Mouse (Mus musculus): ENCODE measurements around the gene Gm11564. TPM values are rescaled to one million over a fixed set of nuclear protein-coding genes. Genes with fewer than 3 reads are reported as not detected.
"Not testable (repeated sequence)": the region's sequence is repeated elsewhere in the genome, so short reads cannot be mapped to it uniquely, and the experiment has no call there.

Gm11564 gene
- polyA plus RNA-seq (2016; fragmentation: Nextera tagmentation; extraction: Ambion mirVana): not detected in 2 replicates

DNA sequence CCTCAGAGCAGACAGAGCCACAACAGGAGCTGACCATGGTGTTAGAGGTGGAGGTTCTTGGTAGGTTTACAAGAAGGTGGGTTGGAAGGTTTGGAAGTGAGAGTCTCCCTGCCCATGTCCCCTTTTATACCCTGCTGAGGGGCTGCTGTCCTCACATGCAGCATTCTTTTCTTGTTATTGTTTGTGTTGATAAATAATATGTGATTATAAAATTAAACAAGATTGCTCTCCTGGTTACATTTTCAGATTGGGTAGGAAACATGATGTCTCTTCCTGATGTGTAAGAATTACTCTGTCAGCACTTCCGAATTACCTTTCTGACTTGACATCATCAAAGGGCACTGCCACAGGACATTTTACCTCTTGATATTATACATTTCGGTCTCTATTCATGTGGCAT, at the start of gene Gm11564:
Gm11564 (minus strand) TSS at position 101 of the 400 bp plus-strand sequence.
- not testable (repeated sequence) for ATAC-seq (ENCODE audit: insufficient number of reproducible peaks, insufficient read depth, low FRiP score, low TSS enrichment); H3K9me3 ChIP-seq; H3K4me3 ChIP-seq; H3K9ac ChIP-seq; H3K36me3 ChIP-seq; H3K4me2 ChIP-seq (replicated peaks); H3K27me3 ChIP-seq; H3K27ac ChIP-seq; H3K4me1 ChIP-seq
- WGBS: 84% methylated on average over 2 of the region's 2 CpGs

DNA sequence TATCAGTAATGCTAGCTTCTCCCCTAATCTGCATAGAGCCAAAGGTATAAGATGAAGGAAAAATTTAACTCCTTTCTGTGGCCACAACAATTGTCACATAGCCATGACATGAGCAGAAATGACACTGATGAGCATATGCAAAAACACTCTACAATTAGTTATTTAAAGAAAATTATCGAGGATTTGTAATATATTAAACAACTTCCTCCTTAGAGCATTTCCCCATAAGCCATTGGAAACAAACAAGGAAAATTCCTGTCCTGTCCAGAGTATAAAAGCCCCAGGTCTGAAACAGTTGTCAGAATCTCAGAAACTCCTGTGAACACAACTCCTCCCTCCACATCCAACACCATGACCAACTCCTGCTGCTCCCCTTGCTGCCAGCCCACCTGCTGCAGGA, 48.7 kb upstream of the Gm11564 start, which contains the start of gene Gm11559:
Gm11559 (plus strand) TSS at position 301 of the 400 bp plus-strand sequence.
- ATAC-seq (ENCODE audit: insufficient number of reproducible peaks, insufficient read depth, low FRiP score, low TSS enrichment); H3K27ac ChIP-seq; H3K27me3 ChIP-seq; H3K4me1 ChIP-seq; H3K9me3 ChIP-seq; H3K4me3 ChIP-seq; H3K9ac ChIP-seq; H3K4me2 ChIP-seq (replicated peaks); H3K36me3 ChIP-seq: not testable (repeated sequence)
- WGBS: 76% methylated on average over 1 of the region's 1 CpGs

DNA sequence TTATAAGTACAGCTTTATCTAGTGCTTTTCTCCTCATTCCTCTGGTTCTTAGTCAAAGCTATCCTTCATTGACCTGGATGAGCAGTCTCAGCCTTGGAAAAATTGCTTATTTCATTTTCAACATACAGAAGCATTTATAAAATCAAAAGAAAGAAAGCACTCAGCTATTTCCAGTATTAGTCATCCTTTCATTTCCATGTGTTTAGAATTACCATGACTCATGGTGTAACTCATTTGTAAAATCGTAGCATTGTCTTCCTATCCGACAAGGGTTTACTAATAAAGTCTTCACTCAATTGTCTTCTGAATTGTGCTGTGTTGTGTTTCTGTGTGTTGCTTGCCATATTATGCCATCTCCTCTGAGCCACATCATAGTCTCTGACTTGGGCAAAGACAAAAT, 43.3 kb upstream of the Gm11564 start:
- Histone ChIP-seq H3K27ac (no peak overlapping the region), H3K4me1 (no peaks in the 10 kb centered on the region), H3K27me3 (no peaks in the 10 kb centered on the region), H3K9me3 (no peaks in the 10 kb centered on the region), H3K36me3 (no peaks in the 10 kb centered on the region), H3K4me2 (replicated peaks) (no peak overlapping the region), H3K4me3 (no peak overlapping the region), H3K9ac (no peak overlapping the region)
- 74% methylated on average over 2 of the region's 2 CpGs for WGBS
- no peak for ATAC-seq (ENCODE audit: insufficient number of reproducible peaks, insufficient read depth, low FRiP score, low TSS enrichment)

DNA sequence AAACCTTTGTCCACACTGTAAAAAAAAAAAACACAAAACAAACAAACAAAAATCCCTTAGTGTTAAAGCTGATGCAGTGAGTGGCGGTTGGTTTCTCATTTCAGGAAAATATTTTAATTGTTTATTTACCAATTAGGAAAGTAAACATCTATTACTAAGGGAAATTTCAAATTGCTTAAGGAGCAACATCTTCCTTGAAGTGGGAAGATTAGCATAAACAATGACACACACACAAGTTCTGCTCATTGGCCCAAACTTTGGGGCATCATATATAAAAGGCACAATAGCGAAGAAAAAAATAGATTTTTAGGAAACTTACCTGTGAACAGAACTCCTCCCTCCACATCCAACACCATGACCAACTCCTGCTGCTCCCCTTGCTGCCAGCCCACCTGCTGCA, 42.2 kb upstream of the Gm11564 start, which contains the start of gene Gm11568:
Gm11568 (plus strand) TSS at position 301 of the 400 bp plus-strand sequence.
- Histone ChIP-seq H3K27ac (no peak within 1 kb of the TSS), H3K4me2 (replicated peaks) (no peak within 1 kb of the TSS), H3K4me1 (no peaks in the 10 kb centered on the region), H3K27me3 (no peaks in the 10 kb centered on the region), H3K9ac (no peak within 1 kb of the TSS), H3K4me3 (no peak within 1 kb of the TSS), H3K36me3 (no peaks in the 10 kb centered on the region), H3K9me3 (no peaks in the 10 kb centered on the region)
- 82% methylated on average over 2 of the region's 2 CpGs for WGBS
- no peak for ATAC-seq (ENCODE audit: insufficient number of reproducible peaks, insufficient read depth, low FRiP score, low TSS enrichment)

DNA sequence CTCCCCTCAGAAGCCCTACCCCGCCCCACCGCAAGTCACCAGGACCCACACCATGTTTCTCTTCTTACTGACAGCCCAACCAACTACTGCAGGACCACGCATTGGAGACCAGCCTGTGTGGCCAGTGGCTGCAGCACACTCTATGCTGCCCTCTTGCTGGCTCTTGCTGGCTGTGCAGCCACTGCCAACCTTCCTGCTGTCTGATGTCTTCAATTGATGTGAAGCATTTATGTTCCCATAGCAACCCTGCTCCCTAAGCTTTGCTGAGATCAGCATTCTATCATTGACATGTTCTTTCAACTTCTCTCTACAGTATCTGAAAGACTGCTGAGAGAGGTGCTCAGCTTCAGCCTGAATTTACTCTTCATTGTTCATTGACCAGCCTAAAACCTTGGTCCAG, 38.7 kb upstream of the Gm11564 start:
- H3K9ac ChIP-seq: no peak overlapping the region
- no peaks in the 10 kb centered on the region for H3K4me1 ChIP-seq
- H3K27me3 ChIP-seq: no peaks in the 10 kb centered on the region
- H3K27ac ChIP-seq: no peak overlapping the region
- H3K4me2 ChIP-seq (replicated peaks): no peak overlapping the region
- 57% methylated on average over 3 of the region's 3 CpGs for WGBS
- H3K4me3 ChIP-seq: no peak overlapping the region
- H3K36me3 ChIP-seq: no peaks in the 10 kb centered on the region
- ATAC-seq (ENCODE audit: insufficient number of reproducible peaks, insufficient read depth, low FRiP score, low TSS enrichment): no peak
- H3K9me3 ChIP-seq: no peaks in the 10 kb centered on the region

DNA sequence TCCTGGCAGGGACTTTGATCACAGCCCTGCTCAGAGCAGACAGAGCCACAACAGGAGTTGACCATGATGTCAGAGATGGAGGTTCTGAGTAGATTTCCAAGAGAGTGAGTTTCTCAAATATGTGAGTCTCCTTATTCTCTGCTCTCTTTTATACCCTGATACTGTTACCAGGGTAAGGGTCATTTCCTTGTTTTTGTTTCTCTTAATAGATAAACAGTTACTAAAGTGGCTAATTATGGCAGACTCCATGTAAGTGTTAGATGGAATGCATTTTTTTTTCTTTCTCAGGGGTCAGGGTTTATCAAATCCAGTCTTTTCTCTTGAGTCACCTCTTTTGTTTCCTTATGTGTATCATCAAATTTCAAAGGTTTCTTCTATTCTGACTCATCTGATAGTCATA, 36.0 kb upstream of the Gm11564 start, which contains the start of gene Krtap4-16:
Krtap4-16 (minus strand) TSS at position 101 of the 400 bp plus-strand sequence.
- H3K27ac ChIP-seq: no peak within 1 kb of the TSS
- no peak within 1 kb of the TSS for H3K4me2 ChIP-seq (replicated peaks)
- H3K27me3 ChIP-seq: no peaks in the 10 kb centered on the region
- no peaks in the 10 kb centered on the region for H3K9me3 ChIP-seq
- H3K4me3 ChIP-seq: no peak within 1 kb of the TSS
- H3K36me3 ChIP-seq: no peaks in the 10 kb centered on the region
- ATAC-seq (ENCODE audit: insufficient number of reproducible peaks, insufficient read depth, low FRiP score, low TSS enrichment): no peak
- H3K4me1 ChIP-seq: no peaks in the 10 kb centered on the region
- H3K9ac ChIP-seq: no peak within 1 kb of the TSS

DNA sequence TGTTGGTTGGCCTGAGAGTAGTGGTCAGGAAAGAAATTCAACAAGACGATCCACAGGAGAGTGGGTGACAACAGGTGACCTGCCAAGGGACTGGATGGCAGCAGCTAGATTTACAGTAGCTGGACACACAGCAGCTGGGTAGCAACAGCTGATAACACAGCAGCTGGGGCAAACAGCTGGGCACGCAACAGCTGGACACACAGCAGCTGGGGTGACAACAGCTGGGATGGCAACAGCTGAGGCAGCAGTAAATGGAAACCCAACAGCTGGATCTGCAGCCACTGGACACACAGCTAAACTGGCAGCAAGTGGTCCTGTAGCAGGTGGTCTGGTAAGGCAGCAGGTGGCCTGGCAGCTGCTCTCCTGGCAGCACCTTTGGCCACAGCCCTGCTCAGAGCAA, 31.3 kb upstream of the Gm11564 start:
- Histone ChIP-seq H3K4me1 (no peaks in the 10 kb centered on the region), H3K27ac (no peak overlapping the region), H3K27me3 (no peaks in the 10 kb centered on the region), H3K4me3 (no peak overlapping the region), H3K4me2 (replicated peaks) (no peak overlapping the region), H3K9ac (no peak overlapping the region), H3K9me3 (no peaks in the 10 kb centered on the region), H3K36me3 (no peaks in the 10 kb centered on the region)
- 86% methylated on average over 2 of the region's 2 CpGs for WGBS
- ATAC-seq (ENCODE audit: insufficient number of reproducible peaks, insufficient read depth, low FRiP score, low TSS enrichment): no peak

DNA sequence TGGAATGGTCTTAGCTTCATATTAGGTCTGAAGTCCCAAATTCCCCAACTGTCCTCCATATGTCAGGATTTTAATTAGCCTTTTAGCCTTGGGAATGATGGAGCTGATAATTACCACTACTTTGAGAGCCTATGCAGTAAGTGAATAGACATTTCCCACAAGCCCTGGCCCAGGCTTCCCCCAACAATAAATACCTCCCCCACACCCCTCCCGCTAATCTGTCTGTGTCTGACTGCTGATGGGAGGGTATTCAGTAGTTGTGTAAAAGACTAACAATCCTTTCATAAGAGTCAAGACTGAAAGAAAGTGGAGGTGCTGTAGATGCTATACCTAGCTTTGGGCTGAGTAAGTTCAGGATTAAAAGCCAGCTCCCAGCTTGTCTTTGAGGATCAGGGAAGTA, 26.7 kb upstream of the Gm11564 start:
- no peaks in the 10 kb centered on the region for H3K4me1 ChIP-seq
- H3K9me3 ChIP-seq: no peaks in the 10 kb centered on the region; the same call in 1 of the 2 replicates
- no peak overlapping the region for H3K4me3 ChIP-seq
- ATAC-seq (ENCODE audit: insufficient number of reproducible peaks, insufficient read depth, low FRiP score, low TSS enrichment): no peak
- WGBS: 93% methylated on average over 1 of the region's 1 CpGs
- H3K9ac ChIP-seq: no peak overlapping the region
- no peaks in the 10 kb centered on the region for H3K36me3 ChIP-seq
- no peak overlapping the region for H3K4me2 ChIP-seq (replicated peaks)
- no peak overlapping the region for H3K27ac ChIP-seq
- no peaks in the 10 kb centered on the region for H3K27me3 ChIP-seq

DNA sequence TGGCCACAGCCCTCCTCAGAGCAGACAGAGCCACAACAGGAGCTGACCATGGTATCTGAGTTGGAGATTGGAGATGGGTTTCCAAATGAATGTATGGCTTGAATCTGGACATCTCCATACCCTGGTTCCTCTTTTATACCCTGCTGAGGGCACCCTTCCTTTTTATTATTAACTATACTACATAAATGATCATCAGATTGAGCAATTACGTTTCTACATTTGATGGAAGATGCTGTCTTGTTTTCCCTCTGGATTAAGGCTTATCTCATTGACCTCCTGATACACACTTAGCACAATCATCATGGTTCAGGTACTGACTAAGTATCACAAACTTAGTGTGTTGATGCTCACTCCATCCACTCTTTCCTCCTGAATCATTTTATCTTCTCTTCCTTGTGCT, 22.5 kb upstream of the Gm11564 start, which contains the start of gene 2300003K06Rik:
2300003K06Rik (minus strand) TSS at position 101 of the 400 bp plus-strand sequence.
- H3K27ac ChIP-seq: no peak within 1 kb of the TSS
- 73% methylated on average over 1 of the region's 1 CpGs for WGBS
- H3K4me3 ChIP-seq: no peak within 1 kb of the TSS
- no peaks in the 10 kb centered on the region for H3K27me3 ChIP-seq
- H3K9me3 ChIP-seq: no peaks in the 10 kb centered on the region; the same call in 1 of the 2 replicates
- H3K4me1 ChIP-seq: no peaks in the 10 kb centered on the region
- no peak within 1 kb of the TSS for H3K9ac ChIP-seq
- no peak within 1 kb of the TSS for H3K4me2 ChIP-seq (replicated peaks)
- ATAC-seq (ENCODE audit: insufficient number of reproducible peaks, insufficient read depth, low FRiP score, low TSS enrichment): no peak
- no peaks in the 10 kb centered on the region for H3K36me3 ChIP-seq

DNA sequence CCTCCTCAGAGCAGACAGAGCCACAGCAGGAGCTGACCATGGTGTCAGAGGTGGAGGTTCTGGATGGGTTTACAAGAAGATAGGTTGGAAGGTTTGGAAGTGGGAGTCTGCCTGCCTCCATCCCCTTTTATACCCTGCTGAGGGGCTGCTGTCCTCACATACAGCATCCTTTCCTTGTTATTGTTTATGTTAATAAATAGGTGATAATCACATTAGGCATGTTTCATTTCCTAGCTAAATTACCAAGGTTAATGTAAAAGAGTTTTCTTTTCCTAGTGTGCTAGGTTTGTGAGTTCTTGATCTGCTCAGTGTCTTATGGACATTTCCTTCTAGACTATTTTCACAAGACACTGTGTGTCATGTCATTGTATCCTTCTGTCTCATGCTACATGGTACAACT, 5.7 kb downstream of the Gm11564 start, which contains the start of gene Krtap4-13:
Krtap4-13 (minus strand) TSS at position 101 of the 400 bp plus-strand sequence.
- not testable (repeated sequence) for ATAC-seq (ENCODE audit: insufficient number of reproducible peaks, insufficient read depth, low FRiP score, low TSS enrichment); H3K9me3 ChIP-seq; H3K9ac ChIP-seq; H3K27me3 ChIP-seq; H3K4me2 ChIP-seq (replicated peaks); H3K27ac ChIP-seq; H3K4me1 ChIP-seq; H3K4me3 ChIP-seq; H3K36me3 ChIP-seq

DNA sequence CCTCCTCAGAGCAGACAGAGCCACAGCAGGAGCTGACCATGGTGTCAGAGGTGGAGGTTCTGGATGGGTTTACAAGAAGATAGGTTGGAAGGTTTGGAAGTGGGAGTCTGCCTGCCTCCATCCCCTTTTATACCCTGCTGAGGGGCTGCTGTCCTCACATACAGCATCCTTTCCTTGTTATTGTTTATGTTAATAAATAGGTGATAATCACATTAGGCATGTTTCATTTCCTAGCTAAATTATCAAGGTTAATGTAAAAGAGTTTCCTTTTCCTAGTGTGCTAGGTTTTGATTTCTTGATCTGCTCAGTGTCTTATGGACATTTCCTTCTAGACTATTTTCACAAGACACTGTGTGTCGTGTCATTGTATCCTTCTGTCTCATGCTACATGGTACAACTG, 11.1 kb downstream of the Gm11564 start, which contains the start of gene Gm11554:
Gm11554 (minus strand) TSS at position 101 of the 400 bp plus-strand sequence.
- H3K27me3 ChIP-seq; H3K27ac ChIP-seq; H3K4me3 ChIP-seq; H3K4me2 ChIP-seq (replicated peaks); H3K9ac ChIP-seq; H3K4me1 ChIP-seq; H3K9me3 ChIP-seq; H3K36me3 ChIP-seq; ATAC-seq (ENCODE audit: insufficient number of reproducible peaks, insufficient read depth, low FRiP score, low TSS enrichment): not testable (repeated sequence)
- WGBS: no CpG with 5 or more reads among the region's 1 CpGs

DNA sequence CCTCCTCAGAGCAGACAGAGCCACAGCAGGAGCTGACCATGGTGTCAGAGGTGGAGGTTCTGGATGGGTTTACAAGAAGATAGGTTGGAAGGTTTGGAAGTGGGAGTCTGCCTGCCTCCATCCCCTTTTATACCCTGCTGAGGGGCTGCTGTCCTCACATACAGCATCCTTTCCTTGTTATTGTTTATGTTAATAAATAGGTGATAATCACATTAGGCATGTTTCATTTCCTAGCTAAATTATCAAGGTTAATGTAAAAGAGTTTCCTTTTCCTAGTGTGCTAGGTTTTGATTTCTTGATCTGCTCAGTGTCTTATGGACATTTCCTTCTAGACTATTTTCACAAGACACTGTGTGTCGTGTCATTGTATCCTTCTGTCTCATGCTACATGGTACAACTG, 16.6 kb downstream of the Gm11564 start, which contains the start of gene Gm11569:
Gm11569 (minus strand) TSS at position 101 of the 400 bp plus-strand sequence.
- not testable (repeated sequence) for H3K27me3 ChIP-seq; H3K4me3 ChIP-seq; H3K9ac ChIP-seq; H3K27ac ChIP-seq; H3K4me2 ChIP-seq (replicated peaks); H3K36me3 ChIP-seq; ATAC-seq (ENCODE audit: insufficient number of reproducible peaks, insufficient read depth, low FRiP score, low TSS enrichment); H3K9me3 ChIP-seq; H3K4me1 ChIP-seq
- no CpG with 5 or more reads among the region's 1 CpGs for WGBS

Measured in embryonic facial prominence, embryonic 12.5 days (tissue).